Mouse (Mus musculus): ENCODE measurements around the gene Wdr18. TPM values are rescaled to one million over a fixed set of nuclear protein-coding genes. Genes with fewer than 3 reads are reported as not detected.

Gene Wdr18
- polyA plus RNA-seq, 1 experiment: 67.5 TPM

DNA sequence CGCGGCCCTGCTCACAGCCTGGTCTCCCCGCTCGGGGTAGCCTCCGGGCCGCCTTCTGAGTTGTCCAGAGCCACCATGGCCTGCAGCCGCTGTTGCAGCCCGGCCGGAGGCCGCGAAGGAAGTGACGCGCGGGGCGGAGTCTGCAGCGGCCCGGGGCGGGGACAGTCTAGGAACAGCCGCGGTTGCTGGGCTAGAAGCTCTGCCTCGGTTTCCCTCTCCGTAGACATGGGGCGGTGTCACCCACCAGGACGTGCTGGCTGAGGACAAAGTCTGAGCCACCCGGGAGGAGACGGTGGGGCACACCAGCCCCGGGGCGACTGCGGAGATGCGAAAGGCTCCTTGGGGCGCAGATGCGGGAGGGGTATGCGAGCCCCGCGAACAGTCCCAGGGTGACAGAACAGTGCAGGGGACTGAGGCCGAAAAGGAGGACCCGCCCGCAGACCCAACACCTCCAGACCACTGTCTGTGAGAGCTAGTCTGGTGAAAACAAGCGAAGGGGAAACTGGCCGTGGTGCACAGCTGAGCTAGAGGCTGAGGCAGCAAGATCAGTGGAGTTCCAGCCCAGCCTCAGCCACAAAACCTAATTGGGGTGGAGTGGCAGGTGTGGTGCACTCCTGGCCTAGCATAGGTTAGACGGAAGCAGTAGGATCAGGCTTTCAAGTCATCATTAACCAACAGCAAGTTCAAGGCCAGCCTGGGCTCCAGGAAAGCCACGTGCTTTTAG lies 43.0 kb upstream of the Wdr18 start, which contains the start of gene Kiss1r:
Kiss1r (plus strand) TSS at position 164 of the 724 bp plus-strand sequence.
- Histone ChIP-seq H3K36me3 (ENCODE audit: control insufficient read depth, insufficient read depth, low read length) (no peaks in the 10 kb centered on the region), H3K4me1 (ENCODE audit: control insufficient read depth, insufficient read depth, low read length) (peaks cover 12% of the 10 kb centered on the region), H3K27me3 (replicated peaks; ENCODE audit: control insufficient read depth, insufficient read depth, low read length) (no peaks in the 10 kb centered on the region), H3K27ac (ENCODE audit: insufficient read depth, low read depth, low read length) (peak within 1 kb of the TSS; percentile 67), H3K4me3 (ENCODE audit: insufficient read depth, low read depth, low read length) (peak within 1 kb of the TSS; percentile 98)
- peak; percentile 89 for DNase-seq
- no peak for TF ChIP-seq CTCF (conservative IDR thresholded peaks at IDR 0.05; ENCODE audit: insufficient read depth, insufficient read length, low read depth, low read length)
- TF ChIP-seq POLR2A (IDR thresholded peaks at IDR 0.05; ENCODE audit: low read depth, low read length): peak; percentile 69
- WGBS: 1% methylated on average over 42 of the region's 42 CpGs

DNA sequence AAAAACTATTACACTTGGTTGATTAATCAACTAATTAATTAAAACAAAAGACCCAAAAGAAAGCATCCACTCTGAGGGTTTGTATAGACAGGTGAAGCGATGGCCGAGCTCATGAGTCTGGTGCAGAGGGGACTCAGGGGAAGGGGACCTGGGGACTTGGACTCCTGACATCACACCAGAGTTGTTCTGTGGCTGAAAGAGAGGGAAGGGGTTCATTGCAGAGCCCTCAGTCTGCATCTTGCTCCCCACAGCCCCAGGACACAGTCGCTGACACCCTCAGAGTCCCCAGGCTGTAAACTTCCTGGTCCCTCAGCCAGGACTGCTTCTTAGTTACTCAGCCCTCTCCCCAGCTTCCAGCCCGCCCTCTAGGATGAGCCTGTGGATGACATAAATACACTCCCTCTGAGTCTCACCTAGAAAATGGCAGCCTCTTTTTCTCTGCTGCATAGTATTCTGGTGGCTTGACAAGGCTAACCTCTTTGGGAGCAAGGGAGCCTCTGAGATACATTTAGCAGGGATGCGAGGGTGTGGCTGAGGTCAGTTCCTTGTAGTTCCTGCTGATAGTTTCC lies 42.3 kb upstream of the Wdr18 start:
- no peaks in the 10 kb centered on the region for H3K36me3 ChIP-seq (ENCODE audit: control insufficient read depth, insufficient read depth, low read length)
- no peak overlapping the region for H3K27ac ChIP-seq (ENCODE audit: insufficient read depth, low read depth, low read length)
- TF ChIP-seq POLR2A (IDR thresholded peaks at IDR 0.05; ENCODE audit: low read depth, low read length) (no peak), CTCF (conservative IDR thresholded peaks at IDR 0.05; ENCODE audit: insufficient read depth, insufficient read length, low read depth, low read length) (no peak)
- H3K27me3 ChIP-seq (replicated peaks; ENCODE audit: control insufficient read depth, insufficient read depth, low read length): no peaks in the 10 kb centered on the region
- H3K4me3 ChIP-seq (ENCODE audit: insufficient read depth, low read depth, low read length): no peak overlapping the region
- DNase-seq: no peak
- 74% methylated on average over 5 of the region's 5 CpGs for WGBS
- peaks cover 12% of the 10 kb centered on the region for H3K4me1 ChIP-seq (ENCODE audit: control insufficient read depth, insufficient read depth, low read length)

DNA sequence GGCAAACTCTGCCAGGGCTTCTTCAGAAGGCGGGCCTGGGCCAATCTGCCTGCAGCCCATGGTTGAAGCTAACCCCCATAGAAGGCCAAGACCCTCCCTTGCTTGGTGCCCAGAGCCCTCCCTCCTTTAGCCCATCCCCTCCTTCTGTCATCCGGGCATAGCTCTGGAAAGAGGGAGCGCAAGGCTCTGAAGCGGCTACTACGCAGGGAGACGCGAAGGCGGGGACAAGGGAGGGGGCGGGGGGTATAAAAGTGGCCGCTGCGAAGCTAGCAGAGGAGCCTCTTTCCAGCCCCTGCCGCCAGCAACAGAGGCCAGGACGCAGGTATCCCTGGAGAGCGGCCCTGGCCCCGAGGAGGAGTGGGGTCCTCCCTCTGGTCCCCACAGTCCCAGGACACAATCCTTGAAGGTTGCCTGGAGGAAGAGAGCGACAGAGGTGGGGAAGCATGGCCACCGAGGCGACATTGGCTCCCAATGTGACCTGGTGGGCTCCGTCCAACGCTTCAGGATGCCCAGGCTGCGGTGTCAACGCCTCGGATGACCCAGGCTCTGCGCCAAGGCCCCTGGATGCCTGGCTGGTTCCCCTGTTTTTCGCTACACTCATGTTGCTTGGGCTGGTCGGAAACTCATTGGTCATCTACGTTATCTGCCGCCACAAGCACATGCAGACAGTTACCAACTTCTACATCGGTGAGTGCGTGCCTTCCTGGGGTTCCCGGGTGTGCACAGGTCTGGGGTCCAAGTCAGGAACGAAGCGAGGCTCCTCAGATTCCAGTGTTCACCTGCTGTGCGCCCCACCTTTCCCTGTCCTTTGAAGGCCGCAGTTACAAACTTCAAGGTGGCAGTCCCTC lies 41.5 kb upstream of the Wdr18 start:
- no peak for DNase-seq
- Histone ChIP-seq H3K27ac (ENCODE audit: insufficient read depth, low read depth, low read length) (no peak overlapping the region), H3K4me3 (ENCODE audit: insufficient read depth, low read depth, low read length) (peak overlapping the region; percentile 27; the same call in 1 of the 2 replicates), H3K36me3 (ENCODE audit: control insufficient read depth, insufficient read depth, low read length) (no peaks in the 10 kb centered on the region), H3K27me3 (replicated peaks; ENCODE audit: control insufficient read depth, insufficient read depth, low read length) (no peaks in the 10 kb centered on the region), H3K4me1 (ENCODE audit: control insufficient read depth, insufficient read depth, low read length) (peaks cover 12% of the 10 kb centered on the region)
- 39% methylated on average over 35 of the region's 35 CpGs for WGBS
- no peak for TF ChIP-seq POLR2A (IDR thresholded peaks at IDR 0.05; ENCODE audit: low read depth, low read length)
- no peak for TF ChIP-seq CTCF (conservative IDR thresholded peaks at IDR 0.05; ENCODE audit: insufficient read depth, insufficient read length, low read depth, low read length)

DNA sequence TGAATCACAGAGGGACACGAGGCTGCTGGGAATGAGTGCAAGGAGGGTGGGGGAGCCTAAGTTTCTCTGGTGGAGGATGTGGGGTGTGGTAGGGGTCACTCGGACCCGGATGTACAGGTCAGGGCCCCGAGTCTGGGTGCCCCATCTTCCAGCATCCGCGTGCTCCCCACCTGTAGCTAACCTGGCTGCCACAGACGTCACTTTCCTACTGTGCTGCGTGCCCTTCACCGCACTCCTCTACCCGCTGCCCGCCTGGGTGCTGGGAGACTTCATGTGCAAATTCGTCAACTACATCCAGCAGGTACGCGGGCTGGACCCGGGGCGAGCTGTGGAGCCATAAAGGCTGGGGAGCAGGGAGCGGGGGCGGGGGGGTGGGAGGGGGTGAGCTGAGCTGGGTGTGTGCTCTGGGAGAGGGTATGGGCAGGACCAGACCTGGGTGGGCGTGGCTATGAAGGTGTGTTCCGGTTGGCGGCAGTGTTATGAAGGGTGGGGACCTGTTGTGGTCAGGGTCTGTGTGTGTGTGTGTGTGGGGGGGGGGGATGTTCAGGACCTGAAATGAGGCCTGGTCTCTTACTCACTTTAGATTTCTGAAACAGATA lies 40.6 kb upstream of the Wdr18 start:
- Histone ChIP-seq H3K36me3 (ENCODE audit: control insufficient read depth, insufficient read depth, low read length) (no peaks in the 10 kb centered on the region), H3K4me3 (ENCODE audit: insufficient read depth, low read depth, low read length) (0 out of 2 replicates have a peak overlapping the region, but pooled peaks have one; percentile 32), H3K27ac (ENCODE audit: insufficient read depth, low read depth, low read length) (no peak overlapping the region), H3K27me3 (replicated peaks; ENCODE audit: control insufficient read depth, insufficient read depth, low read length) (no peaks in the 10 kb centered on the region), H3K4me1 (ENCODE audit: control insufficient read depth, insufficient read depth, low read length) (peaks cover 12% of the 10 kb centered on the region)
- no peak for DNase-seq
- 10% methylated on average over 21 of the region's 21 CpGs for WGBS
- TF ChIP-seq CTCF (conservative IDR thresholded peaks at IDR 0.05; ENCODE audit: insufficient read depth, insufficient read length, low read depth, low read length) (no peak), POLR2A (IDR thresholded peaks at IDR 0.05; ENCODE audit: low read depth, low read length) (no peak)

DNA sequence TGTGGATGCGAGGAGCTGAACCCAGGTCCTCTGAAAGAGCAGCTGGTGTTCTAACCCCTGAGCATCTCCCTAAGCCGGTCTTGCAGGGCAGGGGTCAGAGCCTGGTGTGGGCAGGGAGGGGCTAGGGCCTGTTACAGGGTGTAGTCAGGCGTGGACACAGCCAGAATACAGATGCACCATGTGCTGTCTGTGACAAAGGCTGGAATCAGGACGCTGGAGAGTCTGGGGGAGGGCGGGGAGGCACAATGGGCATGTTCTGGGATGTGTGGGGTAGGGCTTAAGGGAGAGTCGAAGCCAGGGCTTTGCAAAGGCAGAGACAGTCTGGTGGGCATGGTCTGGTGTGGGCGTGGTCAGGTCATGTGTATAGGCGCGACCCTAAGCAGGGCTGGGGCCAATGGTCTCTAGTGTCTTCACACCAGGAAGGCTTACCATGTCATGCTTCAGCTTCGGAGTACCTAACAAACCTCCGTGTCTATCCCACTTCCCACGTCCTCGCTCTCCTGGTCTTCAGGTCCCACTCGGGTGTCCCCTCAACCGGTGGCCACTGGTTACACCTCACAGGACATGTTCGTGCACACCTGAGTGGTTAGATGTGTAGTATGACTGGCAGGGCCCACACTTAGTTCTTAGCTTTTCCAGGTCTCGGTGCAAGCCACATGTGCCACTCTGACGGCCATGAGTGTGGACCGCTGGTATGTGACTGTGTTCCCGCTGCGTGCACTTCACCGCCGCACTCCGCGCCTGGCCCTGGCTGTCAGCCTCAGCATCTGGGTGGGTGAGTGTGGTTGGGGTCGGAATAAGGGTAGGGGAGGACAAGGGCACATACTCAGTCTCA lies 39.7 kb upstream of the Wdr18 start:
- no peak for DNase-seq
- H3K27me3 ChIP-seq (replicated peaks; ENCODE audit: control insufficient read depth, insufficient read depth, low read length): no peaks in the 10 kb centered on the region

DNA sequence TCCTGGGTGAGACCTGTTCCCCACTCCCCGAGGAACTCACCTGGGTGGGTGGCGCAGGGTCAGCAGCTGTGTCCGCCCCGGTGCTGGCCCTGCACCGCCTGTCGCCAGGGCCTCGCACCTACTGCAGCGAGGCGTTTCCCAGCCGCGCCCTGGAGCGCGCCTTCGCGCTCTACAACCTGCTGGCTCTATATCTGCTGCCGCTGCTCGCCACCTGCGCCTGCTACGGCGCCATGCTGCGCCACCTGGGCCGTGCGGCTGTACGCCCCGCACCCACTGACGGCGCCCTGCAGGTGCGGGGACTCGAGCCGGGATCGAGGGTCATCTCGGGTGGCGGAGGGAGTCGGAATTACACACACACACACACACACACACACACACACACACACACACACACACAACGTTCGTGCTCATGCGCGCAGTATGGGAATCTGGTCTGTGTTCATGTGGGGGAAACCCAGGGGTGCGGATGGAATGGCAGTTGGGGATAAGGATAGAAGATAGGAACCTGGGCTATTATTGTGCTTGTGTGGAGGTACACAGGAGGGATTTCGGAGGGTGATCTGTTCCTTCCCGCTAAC lies 38.9 kb upstream of the Wdr18 start, which contains the start of gene R3hdm4:
R3hdm4 (minus strand) TSS at position 251 of the 578 bp plus-strand sequence.
- Histone ChIP-seq H3K4me3 (ENCODE audit: insufficient read depth, low read depth, low read length) (no peak within 1 kb of the TSS), H3K27me3 (replicated peaks; ENCODE audit: control insufficient read depth, insufficient read depth, low read length) (no peaks in the 10 kb centered on the region), H3K36me3 (ENCODE audit: control insufficient read depth, insufficient read depth, low read length) (no peaks in the 10 kb centered on the region), H3K27ac (ENCODE audit: insufficient read depth, low read depth, low read length) (no peak within 1 kb of the TSS), H3K4me1 (ENCODE audit: control insufficient read depth, insufficient read depth, low read length) (peaks cover 7% of the 10 kb centered on the region)
- 19% methylated on average over 41 of the region's 41 CpGs for WGBS
- DNase-seq: no peak
- no peak for TF ChIP-seq CTCF (conservative IDR thresholded peaks at IDR 0.05; ENCODE audit: insufficient read depth, insufficient read length, low read depth, low read length)
- no peak for TF ChIP-seq POLR2A (IDR thresholded peaks at IDR 0.05; ENCODE audit: low read depth, low read length)

More for the DNA sequence above, 39.7 kb upstream of the Wdr18 start:
- Histone ChIP-seq H3K4me1 (ENCODE audit: control insufficient read depth, insufficient read depth, low read length) (peaks cover 11% of the 10 kb centered on the region), H3K36me3 (ENCODE audit: control insufficient read depth, insufficient read depth, low read length) (no peaks in the 10 kb centered on the region), H3K27ac (ENCODE audit: insufficient read depth, low read depth, low read length) (no peak overlapping the region), H3K4me3 (ENCODE audit: insufficient read depth, low read depth, low read length) (no peak overlapping the region)
- TF ChIP-seq POLR2A (IDR thresholded peaks at IDR 0.05; ENCODE audit: low read depth, low read length): no peak
- TF ChIP-seq CTCF (conservative IDR thresholded peaks at IDR 0.05; ENCODE audit: insufficient read depth, insufficient read length, low read depth, low read length): no peak
- WGBS: 37% methylated on average over 26 of the region's 26 CpGs
